30 mouse cellular contexts compared by ENCODE assay signal in the genomic region with DNA sequence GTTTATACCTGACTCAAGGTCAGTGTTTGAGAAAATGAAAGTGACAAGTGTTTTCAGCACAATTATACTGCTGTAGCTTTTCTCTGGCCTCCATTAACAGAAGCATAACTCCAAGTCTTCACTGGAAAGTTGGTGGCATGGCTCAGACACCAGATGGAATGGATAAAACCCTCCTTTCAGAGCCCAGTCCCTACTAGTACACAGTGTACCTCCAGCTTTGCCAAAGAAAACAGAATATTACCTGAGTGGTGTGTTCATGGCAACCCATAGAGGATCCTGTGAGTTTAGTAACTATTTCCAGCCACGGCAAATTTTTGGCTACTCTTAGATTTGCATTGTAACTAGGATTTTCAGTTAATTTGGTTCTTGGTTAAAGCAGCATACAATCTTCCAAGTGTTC.
A peak's percentile ranks its signal among the peaks of the same experiment; 100 is the strongest.
DNase-seq lines count a peak whose midpoint lies in the region; ATAC-seq and TF ChIP-seq lines count a peak whose summit lies in the region.
"Had no signal": no experiment of that assay in that cellular context is flagged by ENCODE, and none has a peak within 500 bp of the region (broad histone marks: within the 10 kb centered on the region; RNA-seq: fewer than 3 reads in every experiment).

No protein-coding gene starts in this region.

- WGBS in heart, postnatal 0 days = 82% methylated on average over 1 of the region's 1 CpGs
- WGBS in limb, embryonic 14.5 days = 78% methylated on average over 1 of the region's 1 CpGs

- H3K36me3 ChIP-seq in heart, postnatal 0 days (replicated peaks; ENCODE audit: control insufficient read depth, insufficient read depth, low read length) = no peaks in the 10 kb centered on the region
- no peaks in the 10 kb centered on the region for H3K36me3 ChIP-seq in limb, embryonic 14.5 days (ENCODE audit: control insufficient read depth, insufficient read depth, low read length)
- H3K36me3 ChIP-seq: kidney, embryonic 15.5 days; liver, embryonic 12.5 days; midbrain, embryonic 13.5 days; neural tube, embryonic 15.5 days; stomach, embryonic 15.5 days had no signal

- TF ChIP-seq POLR2A in limb, embryonic 14.5 days (IDR thresholded peaks at IDR 0.05; ENCODE audit: borderline replicate concordance, extremely low read depth, insufficient read depth, insufficient read length) = no peak

- H3K9me3 ChIP-seq in heart, postnatal 0 days (replicated peaks; ENCODE audit: control insufficient read depth, low read length) = no peaks in the 10 kb centered on the region
- no peaks in the 10 kb centered on the region for H3K9me3 ChIP-seq in limb, embryonic 14.5 days (ENCODE audit: control insufficient read depth, low read length)
- H3K9me3 ChIP-seq: kidney, embryonic 15.5 days; liver, embryonic 12.5 days; midbrain, embryonic 13.5 days; neural tube, embryonic 15.5 days; stomach, embryonic 15.5 days had no signal

- no peaks in the 10 kb centered on the region for H3K27me3 ChIP-seq in heart, postnatal 0 days (ENCODE audit: control insufficient read depth, insufficient read depth, low read length)
- no peaks in the 10 kb centered on the region for H3K27me3 ChIP-seq in limb, embryonic 14.5 days (ENCODE audit: control insufficient read depth, insufficient read depth, low read length)
- H3K27me3 ChIP-seq: kidney, embryonic 15.5 days; liver, embryonic 12.5 days; midbrain, embryonic 13.5 days; neural tube, embryonic 15.5 days; stomach, embryonic 15.5 days had no signal

- peak overlapping the region; percentile 36; the same call in 1 of the 2 replicates for H3K27ac ChIP-seq in heart, postnatal 0 days (ENCODE audit: low read depth)
- H3K27ac ChIP-seq in limb, embryonic 14.5 days (replicated peaks; ENCODE audit: low read depth, low read length) = peak overlapping the region; percentile 46; the same call in 1 of the 2 replicates
- H3K27ac ChIP-seq: kidney, embryonic 15.5 days; liver, embryonic 12.5 days; macrophage; midbrain, embryonic 13.5 days; neural tube, embryonic 15.5 days; stomach, embryonic 15.5 days had no signal

- TF ChIP-seq CTCF in heart, postnatal 0 days (IDR thresholded peaks at IDR 0.05; ENCODE audit: low read depth) = no peak

- peaks cover 37% of the 10 kb centered on the region for H3K4me1 ChIP-seq in heart, postnatal 0 days (ENCODE audit: control insufficient read depth, insufficient read depth)
- peaks cover 24% of the 10 kb centered on the region for H3K4me1 ChIP-seq in limb, embryonic 14.5 days (ENCODE audit: control insufficient read depth, insufficient read depth, low read length)

- no peak overlapping the region for H3K4me2 ChIP-seq in heart, postnatal 0 days (ENCODE audit: low read depth, low read length)
- no peak overlapping the region for H3K4me2 ChIP-seq in limb, embryonic 14.5 days (replicated peaks; ENCODE audit: low read depth, low read length, severe bottlenecking)
- H3K4me2 ChIP-seq: heart, embryonic 11.5 days; hindbrain, embryonic 14.5 days; kidney, embryonic 15.5 days; liver, embryonic 12.5 days; midbrain, embryonic 13.5 days; neural tube, embryonic 15.5 days; stomach, embryonic 15.5 days had no signal

- ATAC-seq in heart, postnatal 0 days (ENCODE audit: insufficient read depth, low read depth) = no peak
- no peak for ATAC-seq in limb, embryonic 14.5 days (ENCODE audit: low FRiP score, low read depth)
- ATAC-seq: activated CD4-positive, CD25-positive, alpha-beta regulatory T cell, adult 4 months; forebrain, embryonic 16.5 days; liver, embryonic 12.5 days; midbrain, embryonic 13.5 days had no signal

- intact Hi-C loops in heart, postnatal 25 days (cut with DNase I) = no loop called here

- TF ChIP-seq EP300 in heart, postnatal 0 days (IDR thresholded peaks at IDR 0.05; ENCODE audit: low read depth) = no peak

- H3K9ac ChIP-seq in heart, postnatal 0 days (replicated peaks; ENCODE audit: low read depth, low read length) = no peak overlapping the region
- H3K9ac ChIP-seq in limb, embryonic 14.5 days (ENCODE audit: low read depth, low read length, severe bottlenecking) = no peak overlapping the region
- H3K9ac ChIP-seq: hindbrain, embryonic 14.5 days; kidney, embryonic 15.5 days; liver, embryonic 12.5 days; midbrain, embryonic 13.5 days; neural tube, embryonic 15.5 days; stomach, embryonic 15.5 days had no signal

- DNase-seq in heart, postnatal 0 days (ENCODE audit: low spot score) = no peak
- no peak for DNase-seq in heart, postnatal 25 days (ENCODE audit: low spot score)
- peak; percentile 16 for DNase-seq in testis, postnatal 14 days (ENCODE audit: low spot score)
- DNase-seq in testis, postnatal 10 days (ENCODE audit: low spot score) = no peak
- peak; percentile 30 for DNase-seq in limb, embryonic 14.5 days (ENCODE audit: low spot score)
- DNase-seq in thymus, postnatal 10 days (ENCODE audit: low spot score in 2 of 2) = no peak
- DNase-seq in natural killer cell, adult 2 months (ENCODE audit: low spot score in 2 of 2) = no peak
- DNase-seq: adrenal gland, adult 2 months; adrenal gland, postnatal 36 days; cerebellum, adult 2 months; cerebellum, postnatal 14 days; gastrocnemius, postnatal 14 days; heart, adult 18-20 months; kidney, postnatal 25 days; lung, adult 2 months; lung, postnatal 10 days; retina, postnatal 1 day; right cerebral cortex, postnatal 14 days; thymus, adult 18-20 months; thymus, postnatal 4 days had no signal

- no peak overlapping the region for H3K4me3 ChIP-seq in heart, postnatal 0 days (ENCODE audit: low read depth, low read length)
- H3K4me3 ChIP-seq in limb, embryonic 14.5 days (replicated peaks; ENCODE audit: low read length) = no peak overlapping the region
- H3K4me3 ChIP-seq: kidney, embryonic 15.5 days; liver, embryonic 12.5 days; midbrain, embryonic 13.5 days; neural tube, embryonic 15.5 days; stomach, embryonic 15.5 days had no signal

Comparison
In these comparisons a context has a peak if more than half of its experiments do, and no peak if none do; other contexts are left out.
1. DNase-seq: peak in testis, postnatal 14 days (single experiment) and limb, embryonic 14.5 days (single experiment); none in heart, postnatal 0 days (single experiment), heart, postnatal 25 days (single experiment), testis, postnatal 10 days (single experiment), thymus, postnatal 10 days (0 of 2) and natural killer cell, adult 2 months (0 of 2).